Mouse (Mus musculus) small intestine, adult 2 months (tissue): ENCODE data around the gene Trmt1l.

Experiments
- CTCF ChIP-seq: fragments of 200-500 bp; IDR thresholded peaks from 2 replicates; pipeline ENCODE4 v1.5.1; 2012; ENCODE audit warnings: low read depth, mild to moderate bottlenecking, control low read depth, inconsistent platforms, low read length, moderate library complexity, mixed read lengths; ENCODE audit not compliant: insufficient replicate concordance, insufficient read length; ENCODE audit errors: extremely low read depth
- POLR2A ChIP-seq: fragments of 200-500 bp; IDR thresholded peaks from 2 replicates; pipeline ENCODE4 v1.6.1; 2012; ENCODE audit warnings: low read depth, mild to moderate bottlenecking, control low read depth, inconsistent platforms, low read length, moderate library complexity

- TF ChIP-seq POLR2A: no peak
- no peak for TF ChIP-seq CTCF
Observed at GRCm38 (mm10) chr1:151493826-151494225, 65.5 kb downstream of the Trmt1l start.
